Mouse (Mus musculus) G1E (cell line): ENCODE results near the gene Tuft1.

ENCODE experiments used
- CTCF ChIP-seq: IDR thresholded peaks from 2 replicates; pipeline ENCODE4 v1.5.1; 2012; ENCODE audit warnings: low read depth, low read length, inconsistent platforms, mixed read lengths
- GATA1 ChIP-seq: IDR thresholded peaks from 2 replicates; pipeline ENCODE4 v1.6.1; 2012; ENCODE audit warnings: borderline replicate concordance, low read length, inconsistent platforms, mixed read lengths
- TAL1 ChIP-seq: conservative IDR thresholded peaks from 2 replicates; pipeline ENCODE4 v1.6.1; 2012; ENCODE audit warnings: low read depth, low read length, inconsistent platforms, mixed read lengths

DNA sequence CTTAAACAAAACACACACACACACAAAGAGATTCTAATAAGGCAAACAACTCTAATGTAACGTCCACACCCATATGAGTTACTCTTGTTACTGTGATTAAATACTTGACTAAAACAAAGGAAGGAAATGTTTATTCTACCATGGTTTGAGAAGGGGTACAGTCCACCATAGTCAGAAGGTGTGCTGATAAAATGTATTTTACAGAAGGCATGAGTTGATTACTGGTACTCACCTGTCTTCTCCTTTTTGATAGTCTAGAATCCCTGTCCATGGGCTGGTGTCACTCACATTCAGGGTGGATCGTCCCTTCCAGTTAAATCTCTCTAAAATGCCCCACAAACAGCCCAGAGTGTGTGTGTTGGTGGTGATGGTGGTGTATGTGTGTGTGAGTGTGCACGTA is 44.2 kb upstream of the Tuft1 start:
- TF ChIP-seq TAL1 (no peak), GATA1 (no peak), CTCF (no peak)
